Mouse (Mus musculus): ENCODE data around the gene Mup22. TPM values are rescaled to one million over a fixed set of nuclear protein-coding genes. Genes with fewer than 3 reads are reported as not detected.
"Not testable (repeated sequence)": the region's sequence is repeated elsewhere in the genome, so short reads cannot be mapped to it uniquely, and the experiment has no call there.

The Mup22 gene
- polyA plus RNA-seq (2016; fragmentation: Nextera tagmentation; extraction: Ambion mirVana): not detected in 2 replicates

DNA sequence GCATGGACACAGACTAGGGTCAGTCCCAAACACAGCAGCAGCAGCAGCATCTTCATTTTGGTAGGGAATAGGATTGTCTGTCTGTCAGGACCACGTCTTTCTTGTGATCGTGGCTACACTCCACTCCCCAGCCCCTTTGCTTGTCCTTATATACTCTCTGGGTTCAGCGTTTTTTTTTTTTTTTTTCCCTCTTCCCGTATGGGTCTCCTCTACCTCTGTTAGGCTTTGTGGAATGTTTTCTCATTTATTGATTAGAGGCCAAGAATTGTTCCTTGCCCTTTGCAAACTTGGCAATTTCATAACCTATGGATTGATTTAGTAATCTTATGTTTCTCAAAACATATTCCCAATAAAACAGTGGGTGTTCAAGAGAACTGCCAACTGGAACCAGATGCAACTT is at the start of gene Mup22:
TSS of gene Mup22 (minus strand) at position 101 of the 400 bp plus-strand sequence.
- H3K9me3 ChIP-seq (replicated peaks); H3K27ac ChIP-seq (ENCODE audit: poor library complexity, severe bottlenecking); H3K4me2 ChIP-seq; H3K9ac ChIP-seq; H3K36me3 ChIP-seq; H3K27me3 ChIP-seq (replicated peaks); ATAC-seq (ENCODE audit: insufficient number of reproducible peaks, low FRiP score); H3K4me3 ChIP-seq; H3K4me1 ChIP-seq (replicated peaks): not testable (repeated sequence)
- WGBS: 74% methylated on average over 4 of the region's 4 CpGs

DNA sequence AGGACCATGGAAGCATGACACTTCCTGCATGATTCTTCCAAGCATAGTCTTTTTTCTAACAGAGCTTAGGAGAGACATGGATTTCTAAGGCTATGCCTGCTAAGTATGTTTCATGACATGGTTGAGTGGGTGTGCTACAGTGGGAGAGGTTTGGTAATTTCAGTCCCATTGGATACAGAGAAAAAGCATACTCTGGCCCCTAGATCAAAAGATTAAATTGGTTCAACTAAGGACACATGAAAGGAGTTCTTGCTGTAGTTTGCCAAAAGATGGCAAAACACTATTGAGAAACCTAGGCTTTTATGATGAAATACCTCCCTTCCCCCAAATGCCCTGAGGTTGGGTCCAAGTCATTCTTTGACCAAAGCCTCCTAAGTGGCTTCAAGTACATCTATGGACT is 19.6 kb upstream of the Mup22 start:
- ATAC-seq (ENCODE audit: insufficient number of reproducible peaks, low FRiP score): not testable (repeated sequence)

More for the DNA sequence above, 19.6 kb upstream of the Mup22 start:
- H3K9me3 ChIP-seq (replicated peaks); H3K4me1 ChIP-seq (replicated peaks); H3K27me3 ChIP-seq (replicated peaks); H3K27ac ChIP-seq (ENCODE audit: poor library complexity, severe bottlenecking); H3K9ac ChIP-seq; H3K36me3 ChIP-seq; H3K4me2 ChIP-seq; H3K4me3 ChIP-seq: not testable (repeated sequence)

Other genes starting within 250 kb of the Mup22 start
- not detected in 2 replicates for gene Mup10, start 239.3 kb downstream of the Mup22 start, polyA plus RNA-seq (2016; fragmentation: Nextera tagmentation; extraction: Ambion mirVana)
- not detected in 2 replicates for gene Mup11, start 159.1 kb downstream of the Mup22 start, polyA plus RNA-seq (2016; fragmentation: Nextera tagmentation; extraction: Ambion mirVana)
- not detected in 2 replicates for gene Mup12, start 80.1 kb downstream of the Mup22 start, polyA plus RNA-seq (2016; fragmentation: Nextera tagmentation; extraction: Ambion mirVana)